Mouse (Mus musculus): ENCODE data around the gene Dgkq.

The Dgkq gene

GRCm38 (mm10) chr5:108602537-108602936, 66.9 kb downstream of the Dgkq start:
- no peak for DNase-seq (ENCODE audit: low spot score in 2 of 2)

DNA sequence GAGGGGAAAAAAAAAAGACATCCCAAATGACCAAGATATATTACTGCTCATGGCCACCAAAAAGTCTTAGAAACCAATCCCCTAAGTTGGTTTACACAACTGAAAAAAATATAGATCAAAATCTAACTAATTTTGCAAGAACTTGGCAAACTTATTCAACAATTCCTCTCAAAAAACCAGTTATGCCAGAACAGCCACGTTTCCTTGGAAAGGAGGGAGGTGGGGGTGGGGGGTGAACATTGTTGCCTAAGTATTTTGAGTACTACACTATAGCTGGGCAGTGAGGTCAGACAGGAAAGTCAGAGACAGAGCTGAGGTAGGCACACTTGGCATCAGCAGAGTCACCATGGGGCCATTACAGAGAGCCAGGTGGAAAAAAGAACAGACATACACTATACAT, 69.5 kb downstream of the Dgkq start:
- no peak for DNase-seq (ENCODE audit: low spot score in 2 of 2)

All from spleen, postnatal 14 days (tissue).